In the genomic region with DNA sequence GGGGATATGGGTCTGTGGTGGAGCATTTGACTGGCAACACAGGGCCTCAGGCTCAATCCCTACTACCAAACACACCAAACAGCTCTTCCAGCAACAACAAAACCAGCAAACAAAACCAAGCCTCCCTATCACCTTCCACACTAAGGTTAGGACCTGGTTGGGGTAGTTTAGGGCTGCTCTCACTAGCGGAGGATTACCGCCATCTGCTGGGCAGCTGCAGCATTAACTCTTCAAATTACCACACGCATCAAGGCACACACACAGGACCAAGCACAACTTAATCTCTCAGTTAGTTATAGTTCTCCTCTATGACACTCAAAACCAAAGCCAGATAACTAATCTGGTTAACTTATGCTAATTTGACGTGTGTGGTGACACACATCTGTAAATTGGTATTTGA, we compare ENCODE assay signal across 10 mouse cellular contexts. TPM values are rescaled to one million over a fixed set of nuclear protein-coding genes. Genes with fewer than 3 reads are reported as not detected.
DNase-seq lines count a peak whose midpoint lies in the region; ATAC-seq and TF ChIP-seq lines count a peak whose summit lies in the region.
"Had no signal": no experiment of that assay in that cellular context is flagged by ENCODE, and none has a peak within 500 bp of the region (broad histone marks: within the 10 kb centered on the region; RNA-seq: fewer than 3 reads in every experiment).

No protein-coding gene starts in this region.

- no peaks in the 10 kb centered on the region for H3K9me3 ChIP-seq in forebrain, postnatal 0 days (ENCODE audit: low read length)
- H3K9me3 ChIP-seq in stomach, postnatal 0 days (ENCODE audit: control insufficient read depth, low read length) = no peaks in the 10 kb centered on the region
- H3K9me3 ChIP-seq: embryonic facial prominence, embryonic 12.5 days; liver, embryonic 15.5 days had no signal

- H3K36me3 ChIP-seq in forebrain, postnatal 0 days (ENCODE audit: insufficient read depth) = no peaks in the 10 kb centered on the region
- no peaks in the 10 kb centered on the region for H3K36me3 ChIP-seq in stomach, postnatal 0 days (ENCODE audit: control insufficient read depth, insufficient read depth, low read length)
- H3K36me3 ChIP-seq: embryonic facial prominence, embryonic 12.5 days; liver, embryonic 15.5 days had no signal

- TF ChIP-seq CTCF in forebrain, postnatal 0 days (IDR thresholded peaks at IDR 0.05; ENCODE audit: low read depth) = peak; percentile 77
- peak; percentile 84 for TF ChIP-seq CTCF in stomach, postnatal 0 days (IDR thresholded peaks at IDR 0.05; ENCODE audit: low read depth)

- H3K4me3 ChIP-seq in forebrain, postnatal 0 days (ENCODE audit: low read depth, low read length) = no peak overlapping the region
- no peak overlapping the region for H3K4me3 ChIP-seq in stomach, postnatal 0 days (ENCODE audit: low read depth, low read length)
- H3K4me3 ChIP-seq: embryonic facial prominence, embryonic 12.5 days; liver, embryonic 15.5 days had no signal

- DNase-seq in layer of hippocampus, adult 11-12 months (ENCODE audit: low spot score) = peak; percentile 45
- no peak for DNase-seq in layer of hippocampus, adult 9-10 months (ENCODE audit: low spot score)
- DNase-seq in NIH3T3 (ENCODE audit: low read depth) = peak; percentile 43
- peak; percentile 69 for DNase-seq in cerebellum, adult 8-10 months
- DNase-seq in forebrain, postnatal 0 days = peak; percentile 56
- DNase-seq in kidney, postnatal 4 days = peak; percentile 71 to 74
- peak; percentile 65 for DNase-seq in lung, postnatal 36 days
- DNase-seq in stomach, postnatal 0 days (ENCODE audit: low spot score) = peak; percentile 58

- H3K27ac ChIP-seq in forebrain, postnatal 0 days (ENCODE audit: low read depth, low read length) = no peak overlapping the region
- H3K27ac ChIP-seq in stomach, postnatal 0 days (replicated peaks) = no peak overlapping the region
- H3K27ac ChIP-seq: embryonic facial prominence, embryonic 12.5 days; liver, embryonic 15.5 days had no signal

- H3K4me2 ChIP-seq in forebrain, postnatal 0 days (ENCODE audit: low read depth) = no peak overlapping the region
- H3K4me2 ChIP-seq in stomach, postnatal 0 days (replicated peaks; ENCODE audit: low read depth) = no peak overlapping the region
- H3K4me2 ChIP-seq: embryonic facial prominence, embryonic 12.5 days; liver, embryonic 15.5 days had no signal

- no peak for TF ChIP-seq EP300 in stomach, postnatal 0 days (optimal IDR thresholded peaks at IDR 0.05)

- 5% methylated on average over 4 of the region's 4 CpGs for WGBS in forebrain, postnatal 0 days
- 15% methylated on average over 4 of the region's 4 CpGs for WGBS in stomach, postnatal 0 days

- H3K27me3 ChIP-seq in forebrain, postnatal 0 days (ENCODE audit: insufficient read depth, low read length) = no peaks in the 10 kb centered on the region
- no peaks in the 10 kb centered on the region for H3K27me3 ChIP-seq in stomach, postnatal 0 days (ENCODE audit: control insufficient read depth, insufficient read depth, low read length)
- H3K27me3 ChIP-seq: embryonic facial prominence, embryonic 12.5 days had no signal

- no peak overlapping the region for H3K9ac ChIP-seq in forebrain, postnatal 0 days
- no peak overlapping the region for H3K9ac ChIP-seq in stomach, postnatal 0 days (ENCODE audit: low read length)
- H3K9ac ChIP-seq: embryonic facial prominence, embryonic 12.5 days; liver, embryonic 15.5 days had no signal

- H3K4me1 ChIP-seq in forebrain, postnatal 0 days (ENCODE audit: insufficient read depth) = no peaks in the 10 kb centered on the region
- no peaks in the 10 kb centered on the region for H3K4me1 ChIP-seq in stomach, postnatal 0 days (replicated peaks; ENCODE audit: control insufficient read depth, insufficient read depth)

- ATAC-seq in forebrain, postnatal 0 days = peak; percentile 23; the same call in 1 of the 2 replicates
- ATAC-seq in stomach, postnatal 0 days (ENCODE audit: low FRiP score, low TSS enrichment) = no peak

RNA-seq across cellular contexts. Expression of a gene that starts 4.1 kb away (rescaled TPM):
- 47.0 and 68.4 TPM in 2 replicates for total RNA-seq in forebrain, postnatal 0 days (2014; rRNA removed)
- 22.1 and 43.3 TPM in 2 replicates for polyA plus RNA-seq in forebrain, postnatal 0 days (2015; fragmentation: Nextera tagmentation; extraction: Ambion mirVana)
- polyA plus RNA-seq in stomach, postnatal 0 days (2015; fragmentation: Nextera tagmentation; extraction: Ambion mirVana) = 2.2 and 2.6 TPM in 2 replicates

RNA-seq across cellular contexts. Expression of a gene that starts 15.1 kb away (rescaled TPM):
- 8.0 and 11.3 TPM in 2 replicates for total RNA-seq in forebrain, postnatal 0 days (2014; rRNA removed)
- polyA plus RNA-seq in forebrain, postnatal 0 days (2015; fragmentation: Nextera tagmentation; extraction: Ambion mirVana) = 2.3 and 3.3 TPM in 2 replicates
- polyA plus RNA-seq in stomach, postnatal 0 days (2015; fragmentation: Nextera tagmentation; extraction: Ambion mirVana) = 1.7 and 1.9 TPM in 2 replicates
